Mouse (Mus musculus) heart, postnatal 14 days (tissue): ENCODE measurements at regions not wholly inside any gene's neighbourhood (a gene's known extent, or its start where the extent isn't known, plus 50 kb on each side); places are given as distances from the start of the nearest gene placed in this dataset.

Experiments
- DNase-seq, 2 experiments: peaks; one replicate each; pipeline ENCODE4 v3.0.0; 2021 to 2022
- intact Hi-C: fragments of 180-260 bp; cut with DNase I; formaldehyde crosslinking; loops from one replicate; pipeline ENCODE4 v1.15.1; 2025

- intact Hi-C loops = no loop called here
- no peak for DNase-seq
Measured at GRCm38 (mm10) chr8:113250264-113250663, 385.1 kb upstream of the Mon1b start.

GRCm38 (mm10) chr8:113254076-113254475 is 381.3 kb upstream of the Mon1b start:
- intact Hi-C loops = no loop called here
- no peak for DNase-seq

GRCm38 (mm10) chr8:113259477-113259876 is 375.9 kb upstream of the Mon1b start:
- intact Hi-C loops = no loop called here
- DNase-seq = no peak

GRCm38 (mm10) chr8:113263296-113263695 is 372.1 kb upstream of the Mon1b start:
- no peak for DNase-seq
- intact Hi-C loops = no loop called here

GRCm38 (mm10) chr8:113271262-113271661 is 364.1 kb upstream of the Mon1b start:
- no peak for DNase-seq
- intact Hi-C loops = no loop called here

- no peak for DNase-seq
- intact Hi-C loops = no loop called here
Measured at GRCm38 (mm10) chr8:113300273-113300843, 335.0 kb upstream of the Mon1b start.

GRCm38 (mm10) chr8:113303426-113303825 is 332.0 kb upstream of the Mon1b start:
- intact Hi-C loops = no loop called here
- no peak for DNase-seq

- intact Hi-C loops = no loop called here
- no peak for DNase-seq
Measured at GRCm38 (mm10) chr8:113317169-113317568, 318.2 kb upstream of the Mon1b start.

GRCm38 (mm10) chr8:113331576-113331975 is 303.8 kb upstream of the Mon1b start:
- DNase-seq = no peak
- intact Hi-C loops = no loop called here

GRCm38 (mm10) chr8:113341306-113341705 is 294.1 kb upstream of the Mon1b start:
- no peak for DNase-seq
- intact Hi-C loops = no loop called here

- intact Hi-C loops = no loop called here
- no peak for DNase-seq
Measured at GRCm38 (mm10) chr8:113361900-113362299, 273.5 kb upstream of the Mon1b start.

GRCm38 (mm10) chr8:113364181-113364580 is 271.2 kb upstream of the Mon1b start:
- intact Hi-C loops = no loop called here
- DNase-seq = no peak

- no peak for DNase-seq
- intact Hi-C loops = no loop called here
Measured at GRCm38 (mm10) chr8:113383517-113383916, 251.9 kb upstream of the Mon1b start.

- DNase-seq = peak; percentile 44 to 66
- intact Hi-C loops = no loop called here
Measured at GRCm38 (mm10) chr8:113383974-113384373, 251.4 kb upstream of the Mon1b start.

GRCm38 (mm10) chr8:113389504-113389903 is 245.9 kb upstream of the Mon1b start:
- intact Hi-C loops = no loop called here
- no peak for DNase-seq

- intact Hi-C loops = no loop called here
- no peak for DNase-seq
Measured at GRCm38 (mm10) chr8:113390038-113390437, 245.3 kb upstream of the Mon1b start.

GRCm38 (mm10) chr8:113394319-113394718 is 241.1 kb upstream of the Mon1b start:
- DNase-seq = no peak
- intact Hi-C loops = no loop called here

- intact Hi-C loops = no loop called here
- DNase-seq = no peak
Measured at GRCm38 (mm10) chr8:113405158-113405557, 230.2 kb upstream of the Mon1b start.

GRCm38 (mm10) chr8:113419352-113419751 is 216.0 kb upstream of the Mon1b start:
- intact Hi-C loops = no loop called here
- DNase-seq = peak in 1 of 2 experiments; percentile 4

GRCm38 (mm10) chr8:113422651-113423050 is 212.7 kb upstream of the Mon1b start:
- no peak for DNase-seq
- intact Hi-C loops = no loop called here

- intact Hi-C loops = no loop called here
Measured at GRCm38 (mm10) chr8:113439088-113439487, 196.3 kb upstream of the Mon1b start.

GRCm38 (mm10) chr8:113454022-113454421 is 181.4 kb upstream of the Mon1b start:
- intact Hi-C loops = no loop called here
- no peak for DNase-seq

More at GRCm38 (mm10) chr8:113439088-113439487, 196.3 kb upstream of the Mon1b start:
- no peak for DNase-seq

- intact Hi-C loops = no loop called here
- no peak for DNase-seq
Measured at GRCm38 (mm10) chr8:113464625-113465024, 170.8 kb upstream of the Mon1b start.
